Mouse (Mus musculus): ENCODE data around the gene Dhx58.
"Not testable (repeated sequence)": the region's sequence is repeated elsewhere in the genome, so short reads cannot be mapped to it uniquely, and the experiment has no call there.

Gene Dhx58

DNA sequence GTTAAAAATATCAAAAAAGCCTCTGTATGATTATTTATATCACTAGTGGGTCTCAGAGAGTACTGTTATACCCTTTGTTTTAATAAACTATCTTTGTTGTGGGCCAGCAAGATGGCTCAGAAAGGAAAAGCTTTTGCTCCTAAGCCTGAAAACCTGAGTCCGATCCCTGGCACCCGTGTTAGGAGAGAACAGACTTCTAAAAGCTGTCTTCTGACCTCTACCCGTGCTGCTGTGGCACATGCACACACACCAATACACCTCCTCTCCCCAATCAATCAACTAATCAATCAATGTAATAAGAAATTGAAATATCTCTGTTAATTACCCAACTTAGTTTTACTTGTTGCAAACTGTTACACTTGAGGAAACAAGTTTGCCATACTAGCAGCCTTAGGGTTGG is 3.4 kb downstream of the Dhx58 start:
- no peak for DNase-seq (ENCODE audit: low spot score in 2 of 2)

DNA sequence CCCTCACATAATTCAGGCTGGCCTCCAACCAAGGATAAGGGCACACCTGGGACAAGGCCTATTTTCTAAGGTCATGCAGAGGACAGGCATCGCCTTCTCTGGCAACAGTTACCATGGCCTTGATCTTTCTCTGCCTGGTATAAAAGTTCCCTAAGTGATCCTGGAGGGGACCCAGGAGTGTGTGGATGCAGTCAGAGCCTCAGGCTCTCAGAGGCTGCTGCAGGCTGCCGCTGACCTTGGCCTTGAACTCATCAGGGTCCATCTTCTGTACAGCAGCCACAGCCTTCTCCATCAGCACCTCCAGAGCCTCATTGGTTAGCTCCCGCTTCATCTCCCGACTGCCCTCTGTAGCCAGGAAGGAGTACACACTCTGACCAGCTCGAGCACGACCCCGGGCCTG is 6.2 kb downstream of the Dhx58 start:
- no peak for DNase-seq (ENCODE audit: low spot score in 2 of 2)

DNA sequence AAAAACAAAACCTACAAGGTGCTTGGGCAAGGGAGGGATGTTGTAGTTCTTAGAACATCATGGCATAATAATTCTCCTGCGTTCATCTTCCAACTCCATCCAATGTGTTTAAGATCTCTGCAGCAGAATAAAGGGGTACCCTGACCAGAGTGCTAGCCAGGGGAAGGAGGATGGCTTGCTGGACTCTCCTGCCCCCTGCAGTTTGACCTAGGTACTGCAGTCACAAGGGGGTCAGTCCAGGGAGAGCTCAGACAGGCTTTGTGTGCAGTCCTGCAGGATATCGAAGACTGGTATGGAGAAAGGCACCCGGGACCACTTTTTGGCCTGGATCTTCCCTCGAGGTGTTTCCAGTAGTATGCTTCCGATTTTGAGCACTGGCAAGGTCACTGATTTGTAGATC is 9.1 kb downstream of the Dhx58 start:
- peak in 1 of 2 experiments; percentile 74 for DNase-seq (ENCODE audit: low spot score in 2 of 2)

DNA sequence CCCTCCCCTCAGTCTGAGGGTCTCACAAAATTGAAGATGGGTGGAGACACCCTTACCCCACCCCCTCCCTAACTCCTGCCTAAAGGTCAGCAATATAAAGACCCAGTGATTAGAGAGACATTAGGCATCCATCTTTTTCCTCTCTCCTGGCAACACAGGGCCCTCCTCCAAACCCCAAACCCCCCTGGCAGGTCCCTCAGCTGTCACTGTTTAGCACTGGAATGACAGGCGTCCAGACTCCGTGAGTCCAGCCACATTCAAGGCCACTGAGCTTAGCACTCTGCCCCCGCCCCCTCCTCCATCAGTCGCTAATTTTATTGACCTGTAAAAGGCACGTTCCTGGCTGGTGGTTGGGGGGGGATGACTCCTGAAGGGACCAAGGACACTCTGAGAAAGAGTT is 10.9 kb downstream of the Dhx58 start:
- no peak for DNase-seq (ENCODE audit: low spot score in 2 of 2)

DNA sequence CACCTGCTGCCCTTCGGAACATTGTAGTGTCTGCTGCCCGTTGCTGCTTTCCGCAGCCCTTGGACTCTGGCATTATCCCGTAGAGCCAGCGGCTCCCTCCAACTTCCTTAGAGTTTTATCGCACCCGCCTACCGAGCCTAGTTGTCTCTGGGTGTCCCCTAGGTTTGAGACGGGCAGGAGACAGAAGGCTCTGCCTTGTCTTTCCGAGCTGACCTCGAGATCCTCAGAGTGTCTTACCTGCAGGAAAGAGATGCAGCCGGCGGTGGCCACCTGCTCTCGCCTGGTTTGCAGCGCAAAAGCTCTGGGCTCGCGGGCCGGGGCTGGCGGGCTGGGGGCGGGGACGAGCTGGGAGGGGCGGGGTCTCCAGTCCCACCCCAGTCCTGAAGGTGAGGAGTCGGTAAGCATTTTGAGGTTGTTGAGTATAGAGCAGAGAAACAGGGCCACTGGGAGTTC is 11.9 kb downstream of the Dhx58 start, which contains the start of gene Zfp385c:
Gene Zfp385c, minus strand, starts transcription at position 292 of the 453 bp plus-strand sequence.
- no peak for DNase-seq (ENCODE audit: low spot score in 2 of 2)

DNA sequence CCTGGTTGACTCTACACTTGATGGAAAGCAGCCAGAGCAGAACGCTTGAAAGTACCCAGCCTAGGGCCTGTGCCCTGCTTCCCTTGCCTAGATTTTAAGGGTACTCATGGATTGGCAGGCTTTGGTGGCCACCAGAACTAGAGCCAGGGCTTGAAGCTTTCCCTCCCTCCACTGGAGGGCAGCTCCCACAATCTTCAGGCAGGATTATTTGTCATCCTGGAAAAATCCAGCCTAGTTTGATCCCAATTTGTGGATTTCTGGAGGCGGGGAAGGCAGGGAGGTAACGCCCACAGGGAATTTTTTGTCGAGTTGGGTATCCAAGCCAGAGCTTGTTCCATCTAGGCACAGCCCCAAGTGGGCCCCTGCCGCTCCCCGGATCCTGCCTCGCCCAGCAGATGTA is 13.7 kb downstream of the Dhx58 start:
- DNase-seq (ENCODE audit: low spot score in 2 of 2) = no peak

DNA sequence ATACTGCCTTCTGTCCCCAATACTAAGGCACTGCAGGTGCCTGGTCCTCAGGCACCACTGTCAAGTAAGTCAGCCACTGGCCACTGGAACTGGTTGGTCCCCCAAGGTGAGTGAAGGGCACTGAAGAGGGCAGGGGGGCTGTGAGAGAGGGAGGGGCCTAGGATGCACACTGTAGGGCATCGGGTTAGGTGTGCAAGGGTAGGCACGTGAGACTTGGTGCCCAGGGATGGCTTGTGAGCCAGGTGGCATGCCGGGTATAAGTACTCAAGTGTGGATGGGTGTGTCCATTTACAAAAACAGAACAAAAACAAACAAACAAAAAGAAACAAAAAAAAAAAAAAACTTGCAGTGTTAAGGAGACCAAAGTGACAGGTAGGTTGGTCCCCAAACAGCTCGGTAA is 15.6 kb downstream of the Dhx58 start:
- DNase-seq (ENCODE audit: low spot score in 2 of 2) = no peak

DNA sequence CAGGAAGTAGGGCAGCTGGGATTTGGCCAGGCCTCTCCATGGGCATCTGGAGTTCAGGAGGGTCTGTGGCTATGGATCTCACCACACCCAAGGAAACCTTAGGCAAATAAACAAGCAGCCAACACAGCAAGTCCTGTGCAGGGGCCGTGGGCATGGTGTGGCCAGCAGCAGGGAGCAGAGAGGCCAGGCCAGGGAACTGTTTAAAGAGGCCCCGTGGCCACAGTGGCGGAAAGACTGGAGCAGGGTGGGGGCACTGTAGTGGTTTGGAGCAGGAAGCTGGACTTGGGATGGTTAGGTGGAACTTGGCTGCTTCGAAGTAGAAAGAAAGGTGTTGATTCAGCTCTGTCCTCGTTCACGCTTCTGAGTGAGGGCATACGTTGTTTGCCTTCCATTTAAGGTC is 16.8 kb downstream of the Dhx58 start:
- DNase-seq (ENCODE audit: low spot score in 2 of 2) = no peak

DNA sequence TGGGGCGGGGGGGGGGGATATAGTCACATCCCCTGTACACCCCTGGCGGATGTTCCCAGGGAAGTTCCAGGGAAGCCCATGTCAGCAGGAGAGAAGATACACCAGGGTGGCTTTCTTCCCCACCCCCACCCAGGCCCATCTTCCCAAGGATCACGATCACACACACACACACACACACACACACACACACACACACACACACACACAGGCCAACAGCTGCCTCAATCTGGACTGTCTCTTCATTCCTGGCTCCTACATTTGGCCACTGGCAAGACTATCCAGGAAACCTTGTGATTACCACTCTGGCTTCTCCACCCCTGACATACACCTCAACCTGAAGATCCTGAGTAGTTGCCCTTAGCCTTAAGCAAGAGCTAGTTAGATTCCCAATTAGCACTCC is 18.7 kb downstream of the Dhx58 start:
- no peak for DNase-seq (ENCODE audit: low spot score in 2 of 2)

DNA sequence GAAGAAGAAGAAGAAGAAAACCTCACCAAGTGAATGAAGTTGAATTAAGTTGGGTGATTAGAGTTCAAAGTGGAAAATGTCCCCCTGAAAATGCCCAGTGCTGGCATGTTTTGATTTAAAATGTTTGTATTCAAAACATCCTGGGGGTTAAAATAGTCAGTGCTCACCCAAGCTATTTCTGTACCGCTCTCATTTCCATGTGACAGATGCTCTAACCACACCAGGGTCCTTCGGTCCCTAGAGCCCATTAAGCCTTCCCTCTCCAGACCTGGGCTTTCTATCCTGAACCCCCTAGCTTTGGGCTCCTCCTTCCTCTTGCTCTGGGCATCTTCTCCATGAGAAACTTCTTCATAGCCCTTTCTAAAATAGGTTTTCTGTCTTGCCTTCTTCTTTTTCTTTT is 20.0 kb downstream of the Dhx58 start:
- no peak for DNase-seq (ENCODE audit: low spot score in 2 of 2)

DNA sequence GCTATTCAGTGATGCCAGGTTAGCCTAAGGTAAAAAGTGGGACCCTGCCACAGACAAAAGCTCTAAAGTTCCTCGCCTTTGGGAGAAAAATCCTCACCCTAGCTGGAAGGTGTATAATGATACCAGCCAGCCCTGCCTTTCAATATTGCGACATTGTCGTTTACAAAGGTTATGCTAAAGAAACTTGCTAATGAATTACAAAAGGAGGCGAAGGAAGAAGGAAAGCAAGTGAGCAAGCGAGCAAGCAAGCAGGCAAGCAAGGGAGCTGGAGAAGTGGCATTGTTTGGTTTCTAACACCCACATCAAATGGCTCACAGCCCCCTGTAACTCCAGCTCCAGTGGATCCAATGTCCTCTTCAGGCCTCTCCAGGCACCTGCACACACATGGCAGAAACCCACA is 21.5 kb downstream of the Dhx58 start:
- no peak for DNase-seq (ENCODE audit: low spot score in 2 of 2)

DNA sequence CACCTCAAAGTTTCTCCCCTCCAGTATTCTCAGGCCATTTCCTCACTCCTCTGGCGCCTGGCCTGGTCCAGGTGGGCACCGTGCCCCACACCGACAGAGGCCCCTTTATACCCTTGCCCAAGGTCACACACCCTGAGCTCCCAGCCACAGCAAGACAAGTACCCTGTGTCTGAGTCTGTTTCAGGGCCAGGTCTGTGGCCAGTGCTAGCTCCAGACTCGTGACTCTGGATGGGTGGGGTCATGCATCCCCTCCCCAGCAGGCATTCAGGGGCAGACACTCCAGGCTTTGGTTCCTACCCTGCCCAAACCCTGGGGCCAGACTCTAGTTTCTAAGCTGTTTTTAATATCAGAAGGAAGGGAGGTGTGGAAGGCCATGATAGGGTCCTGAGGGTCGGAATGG is 22.2 kb downstream of the Dhx58 start:
- no peak for DNase-seq (ENCODE audit: low spot score in 2 of 2)

DNA sequence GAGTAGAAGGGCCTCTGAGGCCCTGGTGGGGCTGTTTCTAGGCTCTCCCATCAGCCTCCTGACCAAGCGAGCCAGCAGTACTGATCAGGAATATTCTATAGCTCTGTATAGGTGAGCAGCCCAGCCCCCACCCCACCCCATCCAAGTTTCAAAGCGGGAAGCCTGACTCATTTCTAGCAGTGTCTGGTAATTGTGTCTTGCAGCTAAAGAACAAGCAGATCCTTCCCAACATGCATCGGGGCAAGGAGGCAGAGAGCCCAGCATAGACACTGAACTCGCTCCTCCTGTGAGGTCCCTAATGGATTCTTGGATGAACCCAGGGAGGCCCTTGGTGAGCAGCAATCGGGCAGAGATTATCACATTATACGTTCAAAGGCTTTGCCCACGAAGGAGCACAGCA is 26.3 kb downstream of the Dhx58 start:
- no peak for DNase-seq (ENCODE audit: low spot score in 2 of 2)

DNA sequence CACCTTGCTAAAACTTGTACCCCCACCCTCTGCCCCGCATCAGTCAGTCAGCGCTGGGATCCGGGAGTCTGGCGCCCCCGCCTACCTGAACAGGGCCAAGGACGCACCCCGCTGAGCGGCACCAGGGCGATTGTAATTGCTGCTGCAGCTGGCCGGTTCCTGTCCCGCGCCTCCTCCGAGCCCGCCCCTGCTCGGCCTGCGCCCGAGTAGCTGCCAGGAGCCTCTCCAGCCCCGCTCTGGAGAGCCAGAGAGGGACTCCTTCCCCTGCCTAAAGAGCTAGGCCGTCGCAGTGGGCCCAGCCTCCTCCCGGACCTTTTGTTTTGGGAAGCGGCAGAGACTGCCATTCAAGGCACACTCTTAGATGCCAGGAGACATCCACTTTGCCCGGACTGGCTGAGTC is 30.9 kb downstream of the Dhx58 start:
- peak in 1 of 2 experiments; percentile 19 for DNase-seq (ENCODE audit: low spot score in 2 of 2)

DNA sequence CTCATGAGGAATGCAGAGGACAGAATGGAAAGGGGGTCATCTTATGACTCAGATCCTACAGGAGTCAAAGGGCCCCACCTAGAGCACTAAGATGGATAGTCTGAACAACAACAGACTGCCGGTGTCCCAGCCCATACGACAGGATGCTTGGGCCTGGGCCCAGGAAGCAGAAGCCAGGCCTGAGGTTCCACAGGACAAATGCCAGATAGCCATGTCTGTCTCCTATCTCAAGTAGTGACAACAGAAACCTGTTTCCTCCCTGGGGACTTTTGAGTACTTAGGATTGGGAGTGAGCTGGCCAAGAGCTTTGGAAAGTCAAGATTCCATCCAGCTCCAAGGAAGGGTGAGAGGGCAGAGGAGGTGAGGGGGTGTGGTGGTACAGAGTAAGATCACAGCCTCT is 32.1 kb downstream of the Dhx58 start:
- no peak for DNase-seq (ENCODE audit: low spot score in 2 of 2)

DNA sequence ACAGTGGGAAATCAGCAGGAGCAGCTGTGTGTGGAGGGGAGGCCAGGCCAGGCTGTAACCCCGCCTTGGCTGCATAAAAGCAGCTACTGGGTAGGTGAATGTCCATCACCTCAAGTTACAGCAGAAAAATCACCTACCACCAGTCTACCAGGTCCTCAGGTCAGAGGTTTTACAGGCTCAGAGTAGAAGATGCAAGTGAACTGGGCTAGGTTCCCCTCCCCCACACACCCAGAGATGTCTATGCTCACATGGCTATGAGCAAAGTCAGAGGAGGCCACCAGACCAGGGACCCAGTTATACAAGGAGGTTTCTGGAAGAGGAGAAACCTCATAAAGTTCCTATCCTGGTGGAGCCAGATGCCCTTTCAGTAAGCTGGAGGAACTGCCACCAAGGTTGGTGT is 33.0 kb downstream of the Dhx58 start:
- no peak for DNase-seq (ENCODE audit: low spot score in 2 of 2)

DNA sequence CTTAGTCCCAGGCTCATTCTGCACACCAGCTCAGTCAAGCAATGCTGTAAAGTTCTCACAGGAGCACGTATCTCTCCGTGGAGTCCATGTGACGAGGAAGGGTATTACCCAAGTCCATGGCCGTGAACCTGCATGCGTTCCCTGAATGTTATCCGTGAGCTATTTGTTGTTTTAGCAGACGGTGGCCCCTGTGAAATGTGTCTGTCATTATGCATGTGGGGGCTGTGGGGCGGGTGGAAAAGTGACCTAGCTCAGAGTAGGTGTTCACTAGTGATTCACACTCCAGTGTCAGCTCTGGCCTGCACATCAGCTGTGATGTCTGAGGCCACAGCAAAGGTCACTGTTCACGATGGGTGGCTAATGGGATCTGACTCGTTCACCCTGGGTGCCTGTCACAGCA is 44.3 kb downstream of the Dhx58 start:
- DNase-seq (ENCODE audit: low spot score in 2 of 2) = no peak

DNA sequence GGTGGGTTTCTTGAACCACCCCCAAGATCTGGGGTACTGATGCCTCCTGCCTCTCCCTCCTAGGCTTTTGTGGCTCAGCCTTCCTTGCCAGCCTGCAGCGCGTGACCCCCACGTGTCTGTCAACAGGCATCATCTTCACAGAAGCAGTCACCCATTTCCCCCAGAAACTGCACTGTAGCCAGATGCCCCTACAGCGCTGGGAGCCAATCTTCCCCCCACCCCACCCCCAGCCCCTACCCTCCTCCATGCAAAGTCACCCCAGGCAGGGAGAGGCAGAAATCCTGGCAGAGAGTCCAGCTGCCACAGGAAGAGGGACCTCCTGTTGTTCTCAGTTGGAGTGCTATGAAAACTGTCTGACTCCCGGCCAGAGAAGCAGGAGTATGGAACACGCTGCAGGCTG is 47.6 kb downstream of the Dhx58 start:
- DNase-seq (ENCODE audit: low spot score in 2 of 2) = no peak

DNA sequence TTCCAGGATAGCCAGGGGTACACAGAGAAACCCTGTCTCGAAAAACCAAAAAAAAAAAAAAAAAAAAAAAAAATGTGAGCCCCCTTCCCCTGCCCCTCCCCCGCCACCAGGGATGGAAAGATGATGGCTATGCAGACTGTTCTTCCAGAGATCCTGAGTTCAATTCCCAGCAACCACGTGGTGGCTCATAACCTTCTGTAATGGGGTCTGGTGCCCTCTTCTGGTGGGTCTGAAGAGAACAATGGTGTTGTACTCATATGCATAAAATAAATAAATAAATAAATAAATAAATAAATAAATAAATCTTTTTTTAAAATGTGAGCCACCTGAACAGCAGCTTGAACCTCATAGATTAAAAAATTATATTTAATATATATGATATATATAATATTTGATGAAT is 48.5 kb downstream of the Dhx58 start:
- DNase-seq (ENCODE audit: low spot score in 2 of 2) = not testable (repeated sequence)

DNA sequence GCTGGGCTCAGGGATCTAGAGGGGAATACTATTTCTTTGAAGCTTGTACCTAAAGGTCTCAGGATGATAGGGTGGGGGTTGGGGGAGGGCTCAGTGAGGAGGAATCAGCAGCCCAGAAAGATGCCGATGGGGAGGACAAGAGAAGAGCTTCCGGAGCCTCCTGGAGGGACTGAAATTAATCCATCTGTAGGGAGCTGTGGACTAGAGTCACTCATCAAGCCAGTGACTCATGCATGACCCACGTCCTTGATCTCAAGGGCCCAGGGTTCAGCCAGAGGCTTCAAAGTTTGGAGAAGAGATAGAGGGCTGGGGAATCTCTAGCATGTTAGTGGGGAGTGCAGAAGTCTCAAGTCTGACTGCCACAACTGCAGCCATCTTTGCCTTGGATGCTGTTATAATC is 52.3 kb downstream of the Dhx58 start:
- DNase-seq (ENCODE audit: low spot score in 2 of 2) = no peak

DNA sequence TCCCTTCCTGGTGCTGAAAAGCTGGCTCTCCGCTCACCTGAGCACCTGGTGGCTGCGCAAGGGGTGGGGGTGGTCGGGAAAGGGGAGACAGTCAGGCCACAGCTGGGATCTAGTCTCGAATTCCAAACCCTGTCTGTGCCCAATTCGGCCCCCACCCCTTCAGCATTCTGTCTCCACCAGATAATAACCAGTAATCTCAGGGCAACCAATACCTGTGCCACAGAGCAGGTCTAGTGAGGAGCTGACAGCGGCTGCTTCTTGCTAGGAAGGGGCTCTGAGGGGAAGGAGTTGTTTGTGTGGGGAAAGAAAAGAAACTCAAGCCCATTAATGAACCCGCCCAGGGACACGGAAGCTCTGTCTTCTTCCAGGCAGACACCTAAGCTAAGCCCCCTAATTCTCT is 52.9 kb downstream of the Dhx58 start:
- DNase-seq (ENCODE audit: low spot score in 2 of 2) = no peak

DNA sequence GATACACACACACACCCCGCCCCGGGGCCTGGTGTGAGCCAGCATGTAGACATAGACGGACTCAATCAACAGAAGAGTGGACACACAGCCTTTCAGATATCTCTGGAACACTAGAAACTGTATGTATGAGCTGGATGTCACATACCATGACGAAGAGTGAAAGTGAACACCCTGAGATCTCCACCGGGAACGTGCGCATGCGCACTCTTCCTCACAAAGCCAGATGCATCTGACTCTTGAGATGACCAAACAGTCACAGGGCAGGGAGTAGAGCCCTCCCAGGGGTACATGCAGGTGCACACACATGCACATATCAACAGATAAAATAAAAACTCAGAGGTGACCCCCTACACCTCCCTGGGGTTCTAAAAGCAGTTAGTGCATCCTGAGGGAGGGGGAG is 55.7 kb downstream of the Dhx58 start:
- DNase-seq (ENCODE audit: low spot score in 2 of 2) = no peak

DNA sequence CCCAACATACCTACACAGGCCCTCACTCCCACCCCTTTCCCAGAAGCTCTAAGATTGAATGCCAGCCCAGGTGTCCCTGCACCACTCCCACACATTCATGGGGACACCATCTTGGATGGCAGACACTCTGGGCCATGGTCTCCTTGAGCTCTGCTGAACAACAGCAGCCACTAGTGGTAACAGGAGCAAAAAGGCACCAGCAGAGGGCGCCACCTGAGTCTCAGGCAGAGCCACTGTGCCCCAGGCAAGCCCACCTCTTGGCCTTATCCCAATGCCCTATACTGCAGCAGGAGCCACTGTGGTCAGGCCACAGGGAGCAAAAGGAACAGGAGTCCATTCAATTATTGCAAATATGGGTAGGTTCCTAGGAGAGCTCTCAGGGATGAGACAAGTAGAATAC is 57.8 kb downstream of the Dhx58 start:
- DNase-seq (ENCODE audit: low spot score in 2 of 2) = no peak

All from frontal cortex, postnatal 10 days (tissue).